Mouse (Mus musculus) heart, postnatal 0 days (tissue): ENCODE measurements around the gene Elp5.

ENCODE experiments used
- CTCF ChIP-seq: IDR thresholded peaks from 2 replicates; pipeline ENCODE4 v1.5.1; 2016; ENCODE audit warnings: antibody characterized with exemption, control low read depth, low read depth
- EP300 ChIP-seq: IDR thresholded peaks from 2 replicates; pipeline ENCODE4 v1.6.1; 2016; ENCODE audit warnings: antibody characterized with exemption, low read depth

DNA sequence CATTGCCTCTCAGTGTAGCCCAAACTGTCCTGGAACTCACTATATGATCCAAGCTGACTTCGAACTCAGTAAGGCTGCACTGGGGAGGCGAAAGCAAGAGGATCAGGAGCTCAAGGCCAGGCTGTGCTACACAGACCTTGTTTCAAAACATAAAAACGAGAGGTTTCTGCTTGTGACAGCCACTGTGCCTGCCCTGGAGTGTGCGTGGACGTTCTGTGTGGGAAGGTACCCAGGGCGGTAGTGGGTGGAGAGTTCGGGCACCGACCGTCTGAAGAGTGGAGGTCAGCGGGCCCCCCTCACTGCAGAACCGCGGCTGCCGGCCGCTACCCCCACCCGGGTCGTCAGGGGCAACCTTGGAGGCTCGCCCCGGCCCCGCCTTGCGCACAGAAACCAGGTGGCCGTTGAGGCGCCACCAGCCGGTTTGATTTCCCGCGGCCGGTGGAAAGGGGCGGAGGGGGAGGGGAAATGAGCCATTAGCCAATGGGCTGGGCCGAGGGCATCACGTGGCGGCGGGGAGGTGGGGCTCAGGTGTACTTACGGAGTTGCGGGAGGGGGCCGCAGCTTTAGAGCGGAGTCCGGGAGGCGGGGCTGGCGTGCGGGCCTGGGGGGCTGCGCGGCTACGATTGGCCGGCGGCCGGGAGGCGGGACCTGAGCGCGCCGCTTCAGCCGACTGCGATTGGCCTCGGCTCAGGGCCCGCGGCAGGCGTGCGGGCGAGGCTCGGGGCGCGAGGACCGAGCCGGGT, 47.0 kb downstream of the Elp5 start, which contains the start of gene Ybx2:
- TF ChIP-seq CTCF = no peak
- no peak; the same call in 1 of the 2 replicates for TF ChIP-seq EP300
